Mouse (Mus musculus) hindbrain, embryonic 10.5 days (tissue): Measurements from ENCODE around the gene Wasl. TPM values are rescaled to one million over a fixed set of nuclear protein-coding genes. Genes with fewer than 3 reads are reported as not detected.

Source experiments
- polyA plus RNA-seq: library from polyadenylated mRNA; unstranded; fragments of >200 nt; fragmentation: Nextera tagmentation; extraction: Ambion mirVana; gene quantifications from 2 replicates; pipeline ENCODE4 v1.2.1, GENCODE M21; 2016

Wasl gene
- polyA plus RNA-seq, 1 experiment from 2014 or later, result 63.6 TPM

Other genes starting within 250 kb of the Wasl start
- gene Iqub, start 149.9 kb downstream of the Wasl start, polyA plus RNA-seq, result 1.3 and 2.3 TPM in 2 replicates
- gene Ndufa5, start 137.0 kb downstream of the Wasl start, polyA plus RNA-seq, result 255 and 275 TPM in 2 replicates
- not detected in 2 replicates for gene Asb15, start 136.9 kb downstream of the Wasl start, polyA plus RNA-seq
- not detected in 2 replicates for gene Lmod2, start 67.2 kb downstream of the Wasl start, polyA plus RNA-seq
- gene Hyal6, start 68.2 kb upstream of the Wasl start, polyA plus RNA-seq, result not detected in 2 replicates
- gene Hyal4, start 83.3 kb upstream of the Wasl start, polyA plus RNA-seq, result not detected in 2 replicates
- gene Spam1, start 126.2 kb upstream of the Wasl start, polyA plus RNA-seq, result not detected in 2 replicates
- not detected in 2 replicates for gene Hyal5, start 193.0 kb upstream of the Wasl start, polyA plus RNA-seq